Mouse (Mus musculus) small intestine, adult 2 months (tissue): ENCODE measurements around the gene Mpp5.

Experiments used
- CTCF ChIP-seq: fragments of 200-500 bp; IDR thresholded peaks from 2 replicates; pipeline ENCODE4 v1.5.1; 2012; ENCODE audit warnings: low read depth, mild to moderate bottlenecking, control low read depth, inconsistent platforms, low read length, moderate library complexity, mixed read lengths; ENCODE audit not compliant: insufficient replicate concordance, insufficient read length; ENCODE audit errors: extremely low read depth
- POLR2A ChIP-seq: fragments of 200-500 bp; IDR thresholded peaks from 2 replicates; pipeline ENCODE4 v1.6.1; 2012; ENCODE audit warnings: low read depth, mild to moderate bottlenecking, control low read depth, inconsistent platforms, low read length, moderate library complexity

- no peak for TF ChIP-seq CTCF
- TF ChIP-seq POLR2A, result no peak
Measured at GRCm38 (mm10) chr12:78778423-78779067, 29.8 kb downstream of the Mpp5 start.
